Mouse (Mus musculus) cerebellum, adult 2 months (tissue): ENCODE measurements around the gene 5430427O19Rik. TPM values are rescaled to one million over a fixed set of nuclear protein-coding genes. Genes with fewer than 3 reads are reported as not detected.

Experiments used
- DNase-seq, 2 experiments: peaks; one replicate each; pipeline ENCODE4 v3.0.0; 2021
- H3K27ac ChIP-seq: fragments of 200-500 bp; 2 replicates; pipeline ENCODE4 v1.5.1; 2012; ENCODE audit warnings: low read length, control low read depth, inconsistent platforms; ENCODE audit not compliant: insufficient read depth
- H3K27me3 ChIP-seq: fragments of 200-500 bp; 2 replicates; pipeline ENCODE4 v1.6.1; 2012; ENCODE audit warnings: inconsistent platforms, mild to moderate bottlenecking, low read length, moderate library complexity; ENCODE audit not compliant: control insufficient read depth, insufficient read depth
- H3K4me1 ChIP-seq: fragments of 200-500 bp; 2 replicates; pipeline ENCODE4 v1.6.1; 2011; ENCODE audit warnings: low read length; ENCODE audit not compliant: control insufficient read depth, insufficient read depth
- H3K4me3 ChIP-seq: fragments of 200-500 bp; replicated peaks from 2 replicates; pipeline ENCODE3; 2011; ENCODE audit warnings: mild to moderate bottlenecking, low read depth, low read length, control low read depth; ENCODE audit not compliant: insufficient read depth
- CTCF ChIP-seq: fragments of 200-500 bp; IDR thresholded peaks from 2 replicates; pipeline ENCODE4 v1.5.1; 2011; ENCODE audit warnings: low read depth, mild to moderate bottlenecking, control low read depth, low read length, moderate library complexity, borderline replicate concordance; ENCODE audit not compliant: insufficient read depth
- POLR2A ChIP-seq: fragments of 200-500 bp; IDR thresholded peaks from 2 replicates; pipeline ENCODE4 v1.6.1; 2011; ENCODE audit warnings: low read length, control low read depth, borderline replicate concordance; ENCODE audit not compliant: insufficient read depth
- WGBS: fragments of 180-500 bp; shearing (Covaris S2); methylation state at CpG from one replicate; pipeline ENCODE4 v1.1.7; 2018; 5-methylcytosine and 5-hydroxymethylcytosine counted together
- polyA plus RNA-seq: library from polyadenylated mRNA; depleted of rRNA; stranded (reverse); fragments of >200 nt; gene quantifications from 2 replicates; pipeline ENCODE4 v1.2.3, GENCODE M21; 2012

Gene 5430427O19Rik
- polyA plus RNA-seq, 1 experiment: 0.08 TPM

GRCm38 (mm10) chrX:85871371-85872056 is 1.4 kb downstream of the 5430427O19Rik start:
- no peak for DNase-seq
- H3K4me3 ChIP-seq: no peak overlapping the region
- H3K27me3 ChIP-seq: no peaks in the 10 kb centered on the region
- WGBS: 91% methylated on average over 11 of the region's 11 CpGs
- no peaks in the 10 kb centered on the region for H3K4me1 ChIP-seq
- TF ChIP-seq POLR2A (no peak), CTCF (no peak)
- H3K27ac ChIP-seq: no peak overlapping the region

- Histone ChIP-seq H3K27me3 (no peaks in the 10 kb centered on the region), H3K4me3 (no peak overlapping the region), H3K4me1 (no peaks in the 10 kb centered on the region), H3K27ac (no peak overlapping the region)
- 90% methylated on average over 4 of the region's 4 CpGs for WGBS
- TF ChIP-seq CTCF: no peak
- DNase-seq: no peak
Observed at GRCm38 (mm10) chrX:85874367-85874766, 4.2 kb downstream of the 5430427O19Rik start.

DNA sequence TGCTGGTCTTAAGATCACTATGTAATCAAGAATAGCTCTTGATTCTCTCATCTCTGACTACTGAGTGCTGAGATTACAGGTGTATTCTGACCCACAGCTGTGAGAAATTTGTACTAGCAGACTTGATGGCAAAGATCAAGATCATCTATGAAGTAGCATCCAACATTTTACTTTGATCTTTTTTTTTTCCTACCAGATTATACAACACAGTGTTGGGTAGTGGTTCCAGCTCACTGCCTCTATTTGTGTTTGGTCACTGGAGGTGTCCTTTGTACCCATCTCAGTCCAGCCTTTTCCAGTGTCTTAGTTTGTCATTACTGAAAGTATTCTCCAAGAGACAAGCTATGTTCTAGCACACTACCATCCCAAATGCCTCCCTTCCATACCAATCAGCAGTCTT is 5.8 kb downstream of the 5430427O19Rik start:
- H3K27ac ChIP-seq: no peak overlapping the region
- no peak overlapping the region for H3K4me3 ChIP-seq
- DNase-seq: no peak
- H3K4me1 ChIP-seq: no peaks in the 10 kb centered on the region
- TF ChIP-seq CTCF: no peak
- no peak for TF ChIP-seq POLR2A
- no peaks in the 10 kb centered on the region for H3K27me3 ChIP-seq

- Histone ChIP-seq H3K27me3 (no peaks in the 10 kb centered on the region), H3K4me1 (no peaks in the 10 kb centered on the region), H3K27ac (no peak overlapping the region), H3K4me3 (no peak overlapping the region)
- no peak for DNase-seq
- whole genome bisulfite sequencing: 76% methylated on average over 2 of the region's 2 CpGs
- TF ChIP-seq POLR2A: no peak
- no peak for TF ChIP-seq CTCF
Observed at GRCm38 (mm10) chrX:85877747-85878146, 7.6 kb downstream of the 5430427O19Rik start.

GRCm38 (mm10) chrX:85878293-85878692 is 8.1 kb downstream of the 5430427O19Rik start:
- no peak overlapping the region for H3K27ac ChIP-seq
- TF ChIP-seq CTCF: no peak
- no peak for TF ChIP-seq POLR2A
- no peak overlapping the region for H3K4me3 ChIP-seq
- DNase-seq: no peak
- no peaks in the 10 kb centered on the region for H3K27me3 ChIP-seq
- no peaks in the 10 kb centered on the region for H3K4me1 ChIP-seq

DNA sequence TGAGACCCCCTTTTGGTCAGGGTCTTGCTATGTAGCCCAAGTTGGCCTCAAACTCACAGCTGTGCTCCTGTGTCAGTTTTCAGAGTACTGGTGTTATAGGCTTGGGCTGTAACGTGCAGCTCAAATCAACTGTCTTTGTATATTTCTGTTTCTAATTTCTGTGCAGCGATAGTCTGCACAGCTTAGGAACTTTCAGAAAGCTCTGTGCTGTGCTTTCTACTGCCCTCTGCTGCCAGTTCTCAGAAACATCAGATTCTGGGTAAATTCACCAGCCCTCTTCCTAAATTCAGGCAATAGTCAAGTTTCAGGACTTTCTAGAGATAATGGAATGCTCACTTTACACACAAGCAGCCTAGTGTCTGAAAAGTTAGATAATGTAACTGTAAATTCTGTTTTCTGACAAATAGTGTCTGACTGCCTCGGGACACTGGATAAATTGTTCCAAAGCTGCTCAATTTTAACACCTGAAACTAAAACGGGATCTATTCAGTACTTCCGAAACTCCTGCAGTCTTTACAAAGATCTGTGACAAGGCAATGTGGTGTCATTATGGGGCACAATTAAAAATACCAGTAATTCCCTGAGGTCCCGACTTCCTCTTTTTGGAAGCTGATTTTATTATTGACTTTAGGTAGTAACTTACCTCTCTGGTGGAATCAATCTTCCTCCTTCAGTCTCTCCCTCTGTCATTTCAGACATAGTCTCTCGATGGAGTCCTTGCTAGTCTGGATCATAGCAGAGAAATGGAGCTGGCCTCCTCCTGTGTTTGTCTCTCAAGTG is 9.2 kb downstream of the 5430427O19Rik start:
- TF ChIP-seq CTCF: no peak
- no peak for TF ChIP-seq POLR2A
- no peak overlapping the region for H3K4me3 ChIP-seq
- DNase-seq: peak; percentile 3 to 12
- H3K27me3 ChIP-seq: no peaks in the 10 kb centered on the region
- H3K27ac ChIP-seq: no peak overlapping the region
- WGBS: 59% methylated on average over 7 of the region's 7 CpGs
- no peaks in the 10 kb centered on the region for H3K4me1 ChIP-seq

- Histone ChIP-seq H3K4me1 (no peaks in the 10 kb centered on the region), H3K4me3 (no peak overlapping the region), H3K27ac (no peak overlapping the region), H3K27me3 (no peaks in the 10 kb centered on the region)
- no peak for DNase-seq
- 29% methylated on average over 5 of the region's 5 CpGs for WGBS
- TF ChIP-seq POLR2A (no peak), CTCF (no peak)
Observed at GRCm38 (mm10) chrX:85886651-85887050, 16.5 kb downstream of the 5430427O19Rik start.

DNA sequence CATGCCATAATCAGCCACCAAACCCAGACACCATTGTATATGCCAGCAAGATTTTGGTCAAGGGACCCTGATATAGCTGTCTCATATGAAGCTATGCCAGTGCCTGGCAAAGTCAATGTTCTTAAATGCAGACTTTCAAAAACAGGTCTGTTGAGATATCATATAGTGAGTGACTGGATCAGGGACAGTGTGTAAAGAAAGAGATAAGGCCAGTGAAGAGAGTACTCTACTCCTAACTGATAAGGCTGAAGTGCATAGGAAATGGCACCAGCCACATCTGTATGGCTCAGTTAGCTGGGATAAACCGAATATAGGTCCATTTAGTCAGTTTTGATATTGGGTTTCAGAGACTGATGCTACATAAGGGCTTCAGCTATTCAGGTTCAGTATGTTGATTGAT is 31.0 kb downstream of the 5430427O19Rik start:
- H3K27ac ChIP-seq: no peak overlapping the region
- TF ChIP-seq CTCF (no peak), POLR2A (no peak)
- H3K4me1 ChIP-seq: no peaks in the 10 kb centered on the region
- DNase-seq: no peak
- H3K4me3 ChIP-seq: no peak overlapping the region
- H3K27me3 ChIP-seq: no peaks in the 10 kb centered on the region
- 58% methylated on average over 1 of the region's 1 CpGs for WGBS
